ENCODE assay signal across 8 mouse cellular contexts in the genomic region with DNA sequence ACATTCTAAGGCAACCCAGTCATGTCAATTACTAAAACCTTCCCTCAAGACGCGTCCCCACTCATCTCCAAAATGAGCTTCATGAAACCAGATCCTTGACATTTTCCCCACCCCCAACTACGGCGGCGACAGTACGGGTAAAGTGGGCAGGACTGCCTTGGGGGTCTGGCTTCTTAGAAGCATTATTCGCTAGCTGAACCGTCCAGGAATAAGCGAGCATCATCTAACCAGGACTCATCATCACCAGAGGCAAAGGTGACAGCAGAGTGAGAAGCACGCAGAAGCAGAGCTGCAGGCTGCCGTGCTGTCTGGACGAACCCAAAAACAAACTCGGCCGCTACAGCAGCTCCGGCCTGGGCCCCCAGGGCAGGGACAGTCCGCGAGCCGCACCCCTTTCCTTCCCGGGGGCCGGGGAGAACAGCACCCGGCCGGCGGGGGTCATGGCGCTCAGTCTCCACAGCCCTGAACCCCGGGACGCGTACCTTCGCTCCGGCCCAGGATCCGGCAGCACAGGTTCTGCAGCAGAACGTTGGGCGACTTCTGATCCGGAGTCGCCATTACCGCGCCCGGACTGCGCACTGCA. TPM values are rescaled to one million over a fixed set of nuclear protein-coding genes. Genes with fewer than 3 reads are reported as not detected.
DNase-seq lines count a peak whose midpoint lies in the region; ATAC-seq and TF ChIP-seq lines count a peak whose summit lies in the region.

No protein-coding gene starts in this region.

- H3K4me1 ChIP-seq in heart, embryonic 10.5 days = peaks cover 20% of the 10 kb centered on the region
- 0 out of 2 replicates have a peak, but pooled peaks cover 2% of the 10 kb centered on the region for H3K4me1 ChIP-seq in cortical plate, adult 2 months (ENCODE audit: control insufficient read depth, insufficient read depth, low read length)
- H3K4me1 ChIP-seq in hindbrain, embryonic 12.5 days = peaks cover 14% of the 10 kb centered on the region

- H3K36me3 ChIP-seq in heart, embryonic 10.5 days = no peaks in the 10 kb centered on the region
- no peaks in the 10 kb centered on the region for H3K36me3 ChIP-seq in hindbrain, embryonic 12.5 days

- peak overlapping the region; percentile 89 for H3K4me3 ChIP-seq in heart, embryonic 10.5 days
- H3K4me3 ChIP-seq in cortical plate, adult 2 months (ENCODE audit: insufficient read depth, low read length) = peak overlapping the region; percentile 72
- peak overlapping the region; percentile 93 for H3K4me3 ChIP-seq in hindbrain, embryonic 12.5 days

- peak overlapping the region; percentile 89 for H3K4me2 ChIP-seq in hindbrain, embryonic 12.5 days (replicated peaks)

- peak overlapping the region; percentile 94 for H3K27ac ChIP-seq in heart, embryonic 10.5 days
- no peak overlapping the region for H3K27ac ChIP-seq in cortical plate, adult 2 months (ENCODE audit: insufficient read depth, low read length)
- peak overlapping the region; percentile 74 for H3K27ac ChIP-seq in hindbrain, embryonic 12.5 days

- peak overlapping the region; percentile 93 for H3K9ac ChIP-seq in hindbrain, embryonic 12.5 days

- ATAC-seq in CD4-positive, CD25-positive, alpha-beta regulatory T cell, adult 4 months = peak; percentile 40
- ATAC-seq in hindbrain, embryonic 12.5 days (ENCODE audit: low FRiP score) = no peak; the same call in 1 of the 2 replicates
- peak; percentile 31 for ATAC-seq in megakaryocyte-erythroid progenitor cell, adult 5-6 weeks (replicated peaks; ENCODE audit: low FRiP score, low TSS enrichment, poor library complexity, severe bottlenecking)

- intact Hi-C loops in heart, postnatal 36 days (cut with DNase I) = loop anchor here (5.0 kb wide), 2 partner anchors 86 to 436 kb away; partner anchors contain the start of genes Atp11a, Cul4a and Pcid2

- TF ChIP-seq CTCF in cortical plate, adult 2 months (IDR thresholded peaks at IDR 0.05; ENCODE audit: extremely low read depth, insufficient read depth, low read length) = no peak

- DNase-seq in heart, embryonic 10.5 days (ENCODE audit: low spot score) = no peak
- DNase-seq in heart, postnatal 36 days = no peak
- DNase-seq in cerebellum, postnatal 36 days = no peak
- DNase-seq in testis, postnatal 14 days (ENCODE audit: low spot score) = no peak

- under 1% methylated on average over 38 of the region's 38 CpGs for WGBS in heart, embryonic 10.5 days
- WGBS in hindbrain, embryonic 12.5 days = under 1% methylated on average over 36 of the region's 38 CpGs

- no peak for TF ChIP-seq POLR2A in cortical plate, adult 2 months (IDR thresholded peaks at IDR 0.05; ENCODE audit: extremely low read depth, insufficient read depth, low read length)

- H3K27me3 ChIP-seq in heart, embryonic 10.5 days (ENCODE audit: insufficient read depth, poor library complexity, severe bottlenecking) = peaks cover 17% of the 10 kb centered on the region
- peaks cover 11% of the 10 kb centered on the region; the same call in 1 of the 2 replicates for H3K27me3 ChIP-seq in hindbrain, embryonic 12.5 days

- H3K9me3 ChIP-seq in heart, embryonic 10.5 days = no peaks in the 10 kb centered on the region
- no peaks in the 10 kb centered on the region for H3K9me3 ChIP-seq in hindbrain, embryonic 12.5 days (replicated peaks)

RNA-seq across cellular contexts. Expression of gene Tubgcp3, which starts 0.5 kb away (rescaled TPM):
- polyA plus RNA-seq in heart, embryonic 10.5 days (2016; fragmentation: Nextera tagmentation; extraction: Ambion mirVana) = 34.0 and 35.7 TPM in 2 replicates
- total RNA-seq in heart, postnatal 36 days (2021) = 10 to 100 TPM; 12.4 to 14.0 TPM
- 10 to 100 TPM; 43.9 to 71.5 TPM for polyA plus RNA-seq in CD4-positive, CD25-positive, alpha-beta regulatory T cell, adult 4 months (2017; shearing (Covaris generic))
- 52.7 and 55.2 TPM in 2 replicates for polyA plus RNA-seq in cortical plate, adult 2 months (2012; rRNA removed)
- polyA plus RNA-seq in hindbrain, embryonic 12.5 days (2016; fragmentation: Nextera tagmentation; extraction: Ambion mirVana) = 49.1 and 52.8 TPM in 2 replicates
- total RNA-seq in megakaryocyte-erythroid progenitor cell, adult 5-6 weeks (2014; fragmentation: Nextera tagmentation) = 74.5 and 98.6 TPM in 2 replicates
- 42.4 and 59.8 TPM in 2 replicates for total RNA-seq in megakaryocyte-erythroid progenitor cell, adult 5-6 weeks (2017)
